Mouse (Mus musculus) liver, embryonic 12.5 days (tissue): ENCODE data around the gene Gli1. TPM values are rescaled to one million over a fixed set of nuclear protein-coding genes. Genes with fewer than 3 reads are reported as not detected.
"Not testable (repeated sequence)": the region's sequence is repeated elsewhere in the genome, so short reads cannot be mapped to it uniquely, and the experiment has no call there.

Experiments
- ATAC-seq: fragments of 200-750 bp; cut with Nextera tagmentation; 2 replicates; pipeline ENCODE4 v1.8.0; 2017; ENCODE audit warnings: moderate number of reproducible peaks, mild to moderate bottlenecking, moderate library complexity
- H3K27ac ChIP-seq: fragments of 300-500 bp; sonication (generic); 2 replicates; pipeline ENCODE4 v1.5.1; 2016; ENCODE audit warnings: mild to moderate bottlenecking
- H3K27me3 ChIP-seq: fragments of 300-500 bp; sonication (generic); replicated peaks from 2 replicates; pipeline ENCODE4 v1.6.1; 2016; ENCODE audit warnings: mild to moderate bottlenecking, moderate library complexity
- H3K36me3 ChIP-seq: fragments of 300-500 bp; sonication (generic); 2 replicates; pipeline ENCODE4 v1.6.1; 2016; ENCODE audit warnings: mild to moderate bottlenecking, moderate library complexity
- H3K4me1 ChIP-seq: fragments of 300-500 bp; sonication (generic); 2 replicates; pipeline ENCODE4 v1.6.1; 2016
- H3K4me2 ChIP-seq: fragments of 300-500 bp; sonication (generic); 2 replicates; pipeline ENCODE4 v1.6.1; 2016; ENCODE audit warnings: mild to moderate bottlenecking, moderate library complexity
- H3K4me3 ChIP-seq: fragments of 300-500 bp; sonication (generic); 2 replicates; pipeline ENCODE4 v1.5.1; 2016; ENCODE audit warnings: mild to moderate bottlenecking, moderate library complexity
- H3K9ac ChIP-seq: fragments of 300-500 bp; sonication (generic); 2 replicates; pipeline ENCODE4 v1.6.1; 2016; ENCODE audit warnings: mild to moderate bottlenecking, moderate library complexity
- H3K9me3 ChIP-seq: fragments of 300-500 bp; sonication (generic); replicated peaks from 2 replicates; pipeline ENCODE4 v1.6.1; 2016; ENCODE audit warnings: mild to moderate bottlenecking, moderate library complexity
- WGBS: fragments of 180-500 bp; shearing (Covaris S2); methylation state at CpG from one replicate; pipeline ENCODE4 v1.1.7; 2016; ENCODE audit not compliant: insufficient replicate concordance; 5-methylcytosine and 5-hydroxymethylcytosine counted together
- polyA plus RNA-seq: library from polyadenylated mRNA; unstranded; fragments of >200 nt; fragmentation: Nextera tagmentation; extraction: Ambion mirVana; gene quantifications from 2 replicates; pipeline ENCODE4 v1.2.1, GENCODE M21; 2016

Gene Gli1
- polyA plus RNA-seq, 1 experiment from 2014 or later = 1.1 TPM

- WGBS = 28% methylated on average over 2 of the region's 2 CpGs
- H3K9me3 ChIP-seq = no peaks in the 10 kb centered on the region
- H3K36me3 ChIP-seq = no peaks in the 10 kb centered on the region
- peaks cover 5% of the 10 kb centered on the region; the same call in 1 of the 2 replicates for H3K27me3 ChIP-seq
- H3K4me2 ChIP-seq = no peak overlapping the region
- no peak overlapping the region for H3K4me3 ChIP-seq
- H3K9ac ChIP-seq = no peak overlapping the region
- peaks cover 33% of the 10 kb centered on the region for H3K4me1 ChIP-seq
- H3K27ac ChIP-seq = peak overlapping the region; percentile 52; the same call in 1 of the 2 replicates
- ATAC-seq = peak; percentile 73; the same call in 1 of the 2 replicates
These were observed 24.5 kb downstream of the Gli1 start for GRCm38 (mm10) chr10:127317277-127317676.

- peaks cover 43% of the 10 kb centered on the region for H3K4me1 ChIP-seq
- not testable (repeated sequence) for H3K27me3 ChIP-seq, H3K36me3 ChIP-seq, H3K9ac ChIP-seq, H3K27ac ChIP-seq, H3K9me3 ChIP-seq, H3K4me2 ChIP-seq, ATAC-seq, H3K4me3 ChIP-seq
- 75% methylated on average over 1 of the region's 1 CpGs for WGBS
These were observed 26.8 kb downstream of the Gli1 start for GRCm38 (mm10) chr10:127314950-127315349.

GRCm38 (mm10) chr10:127313516-127313915, 28.3 kb downstream of the Gli1 start:
- not testable (repeated sequence) for H3K4me2 ChIP-seq, H3K9ac ChIP-seq, H3K4me3 ChIP-seq, H3K9me3 ChIP-seq, H3K27ac ChIP-seq, ATAC-seq, H3K27me3 ChIP-seq
- H3K4me1 ChIP-seq = peaks cover 46% of the 10 kb centered on the region
- peaks cover 18% of the 10 kb centered on the region for H3K36me3 ChIP-seq
- 83% methylated on average over 5 of the region's 5 CpGs for WGBS

- Histone ChIP-seq H3K4me1 (peaks cover 42% of the 10 kb centered on the region), H3K4me3 (no peak overlapping the region), H3K9me3 (no peaks in the 10 kb centered on the region), H3K4me2 (peak overlapping the region; percentile 90), H3K36me3 (peaks cover 25% of the 10 kb centered on the region), H3K9ac (no peak overlapping the region; the same call in 1 of the 2 replicates), H3K27me3 (no peaks in the 10 kb centered on the region), H3K27ac (peak overlapping the region; percentile 92; the same call in 1 of the 2 replicates)
- 54% methylated on average over 4 of the region's 4 CpGs for WGBS
- no peak for ATAC-seq
These were observed 28.9 kb downstream of the Gli1 start for GRCm38 (mm10) chr10:127312858-127313257.

- Histone ChIP-seq H3K27me3 (no peaks in the 10 kb centered on the region), H3K9ac (peak overlapping the region; percentile 95), H3K27ac (peak overlapping the region; percentile 92), H3K36me3 (peaks cover 30% of the 10 kb centered on the region), H3K4me3 (peak overlapping the region; percentile 82), H3K9me3 (no peaks in the 10 kb centered on the region), H3K4me2 (peak overlapping the region; percentile 90), H3K4me1 (peaks cover 36% of the 10 kb centered on the region)
- WGBS = under 1% methylated on average over 4 of the region's 4 CpGs
- peak; percentile 59 for ATAC-seq
These were observed 29.5 kb downstream of the Gli1 start for GRCm38 (mm10) chr10:127312356-127312676.

GRCm38 (mm10) chr10:127311476-127312355, 30.1 kb downstream of the Gli1 start, which contains the start of gene Mars:
Gene Mars, minus strand, starts transcription at chr10:127311786.
- Histone ChIP-seq H3K9me3 (no peaks in the 10 kb centered on the region), H3K4me3 (peak within 1 kb of the TSS; percentile 82), H3K27me3 (no peaks in the 10 kb centered on the region), H3K4me1 (peaks cover 30% of the 10 kb centered on the region), H3K27ac (peak within 1 kb of the TSS; percentile 92), H3K9ac (peak within 1 kb of the TSS; percentile 95), H3K4me2 (peak within 1 kb of the TSS; percentile 90), H3K36me3 (peaks cover 36% of the 10 kb centered on the region)
- under 1% methylated on average over 65 of the region's 65 CpGs for WGBS
- peak; percentile 94 for ATAC-seq

- peaks cover 24% of the 10 kb centered on the region for H3K4me1 ChIP-seq
- no peaks in the 10 kb centered on the region for H3K27me3 ChIP-seq
- H3K4me3 ChIP-seq = peak overlapping the region; percentile 82
- WGBS = 18% methylated on average over 23 of the region's 23 CpGs
- peaks cover 45% of the 10 kb centered on the region for H3K36me3 ChIP-seq
- no peaks in the 10 kb centered on the region for H3K9me3 ChIP-seq
- H3K4me2 ChIP-seq = peak overlapping the region; percentile 90
- H3K9ac ChIP-seq = peak overlapping the region; percentile 95
- ATAC-seq = peak; percentile 53
- H3K27ac ChIP-seq = peak overlapping the region; percentile 92
These were observed 31.0 kb downstream of the Gli1 start for GRCm38 (mm10) chr10:127310523-127311475.

- H3K4me3 ChIP-seq, ATAC-seq, H3K9ac ChIP-seq, H3K27ac ChIP-seq, H3K9me3 ChIP-seq, H3K27me3 ChIP-seq: not testable (repeated sequence)
- WGBS = 85% methylated on average over 3 of the region's 3 CpGs
- Histone ChIP-seq H3K36me3 (peaks cover 62% of the 10 kb centered on the region), H3K4me2 (peak overlapping the region; percentile 5; the same call in 1 of the 2 replicates), H3K4me1 (peaks cover 27% of the 10 kb centered on the region)
These were observed 32.6 kb downstream of the Gli1 start for GRCm38 (mm10) chr10:127309167-127309566.

- H3K4me3 ChIP-seq = no peak overlapping the region
- ATAC-seq = no peak
- H3K27me3 ChIP-seq = no peaks in the 10 kb centered on the region
- H3K4me1 ChIP-seq = 0 out of 2 replicates have a peak, but pooled peaks cover 3% of the 10 kb centered on the region
- 87% methylated on average over 11 of the region's 11 CpGs for WGBS
- H3K27ac ChIP-seq = no peak overlapping the region
- H3K36me3 ChIP-seq = peaks cover 100% of the 10 kb centered on the region
- H3K9ac ChIP-seq = no peak overlapping the region
- H3K9me3 ChIP-seq = no peaks in the 10 kb centered on the region
- H3K4me2 ChIP-seq = no peak overlapping the region
These were observed 38.6 kb downstream of the Gli1 start for GRCm38 (mm10) chr10:127303136-127303535.

GRCm38 (mm10) chr10:127300361-127300760, 41.4 kb downstream of the Gli1 start:
- peaks cover 100% of the 10 kb centered on the region for H3K36me3 ChIP-seq
- no peaks in the 10 kb centered on the region for H3K27me3 ChIP-seq
- no peak overlapping the region for H3K4me2 ChIP-seq
- no peak overlapping the region for H3K4me3 ChIP-seq
- WGBS = 90% methylated on average over 6 of the region's 6 CpGs
- H3K9me3 ChIP-seq = no peaks in the 10 kb centered on the region
- 0 out of 2 replicates have a peak, but pooled peaks cover 8% of the 10 kb centered on the region for H3K4me1 ChIP-seq
- H3K9ac ChIP-seq = no peak overlapping the region
- H3K27ac ChIP-seq = no peak overlapping the region
- no peak for ATAC-seq

- Histone ChIP-seq H3K4me2 (no peak overlapping the region), H3K9ac (no peak overlapping the region), H3K36me3 (peaks cover 100% of the 10 kb centered on the region), H3K4me3 (no peak overlapping the region), H3K4me1 (peaks cover 30% of the 10 kb centered on the region), H3K27me3 (no peaks in the 10 kb centered on the region), H3K27ac (no peak overlapping the region), H3K9me3 (no peaks in the 10 kb centered on the region)
- ATAC-seq = no peak
- WGBS = 84% methylated on average over 16 of the region's 16 CpGs
These were observed 44.5 kb downstream of the Gli1 start for GRCm38 (mm10) chr10:127297015-127297871.
